Comparison of ENCODE assay signal across 16 mouse cellular contexts in genomic region chr11:41259915-41260619, GRCm38 (mm10).
DNase-seq lines count a peak whose midpoint lies in the region; ATAC-seq lines count a peak whose summit lies in the region.
"Had no signal": no experiment of that assay in that cellular context is flagged by ENCODE, and none has a peak within 500 bp of the region (broad histone marks: within the 10 kb centered on the region; RNA-seq: fewer than 3 reads in every experiment).

No protein-coding gene starts in this region.

- peaks cover 9% of the 10 kb centered on the region for H3K4me1 ChIP-seq in forebrain, embryonic 15.5 days
- no peaks in the 10 kb centered on the region for H3K4me1 ChIP-seq in forebrain, embryonic 10.5 days
- peaks cover 8% of the 10 kb centered on the region; the same call in 1 of the 2 replicates for H3K4me1 ChIP-seq in forebrain, embryonic 16.5 days (replicated peaks; ENCODE audit: control insufficient read depth, insufficient read depth, low read length)
- H3K4me1 ChIP-seq in limb, embryonic 11.5 days (ENCODE audit: control insufficient read depth, insufficient read depth, low read length), result no peaks in the 10 kb centered on the region
- H3K4me1 ChIP-seq: liver, embryonic 13.5 days; stomach, embryonic 15.5 days had no signal

- 43% methylated on average over 18 of the region's 18 CpGs for WGBS in forebrain, embryonic 15.5 days
- WGBS in forebrain, embryonic 10.5 days, result 89% methylated on average over 18 of the region's 18 CpGs
- WGBS in forebrain, embryonic 16.5 days, result 38% methylated on average over 18 of the region's 18 CpGs
- 32% methylated on average over 18 of the region's 18 CpGs for WGBS in limb, embryonic 11.5 days

- intact Hi-C loops in gastrocnemius, postnatal 14 days (cut with DNase I; ENCODE audit: low total_unique reads), result no loop called here

- H3K4me3 ChIP-seq in forebrain, embryonic 15.5 days, result no peak overlapping the region
- no peak overlapping the region for H3K4me3 ChIP-seq in forebrain, embryonic 10.5 days
- H3K4me3 ChIP-seq in forebrain, embryonic 16.5 days (replicated peaks; ENCODE audit: low read length), result peak overlapping the region; percentile 12
- H3K4me3 ChIP-seq in limb, embryonic 11.5 days (ENCODE audit: low read depth, low read length), result no peak overlapping the region
- H3K4me3 ChIP-seq: liver, embryonic 13.5 days; stomach, embryonic 15.5 days had no signal

- 0 out of 2 replicates have a peak, but pooled peaks have one; percentile 38 for ATAC-seq in forebrain, embryonic 15.5 days (replicated peaks)
- no peak for ATAC-seq in forebrain, embryonic 16.5 days
- ATAC-seq in limb, embryonic 11.5 days (ENCODE audit: insufficient number of reproducible peaks, low FRiP score, low TSS enrichment, low read depth), result no peak

- no peak overlapping the region for H3K9ac ChIP-seq in forebrain, embryonic 15.5 days (replicated peaks)
- H3K9ac ChIP-seq in forebrain, embryonic 16.5 days (replicated peaks; ENCODE audit: low read depth, low read length), result no peak overlapping the region
- no peak overlapping the region for H3K9ac ChIP-seq in limb, embryonic 11.5 days (ENCODE audit: low read length)
- H3K9ac ChIP-seq: liver, embryonic 13.5 days; stomach, embryonic 15.5 days had no signal

- no peaks in the 10 kb centered on the region for H3K9me3 ChIP-seq in forebrain, embryonic 15.5 days
- no peaks in the 10 kb centered on the region for H3K9me3 ChIP-seq in forebrain, embryonic 10.5 days
- H3K9me3 ChIP-seq in forebrain, embryonic 16.5 days (ENCODE audit: control insufficient read depth, low read length), result no peaks in the 10 kb centered on the region
- no peaks in the 10 kb centered on the region for H3K9me3 ChIP-seq in limb, embryonic 11.5 days (ENCODE audit: control insufficient read depth, low read length)
- H3K9me3 ChIP-seq: liver, embryonic 13.5 days; stomach, embryonic 15.5 days had no signal

- H3K27me3 ChIP-seq in forebrain, embryonic 15.5 days, result no peaks in the 10 kb centered on the region
- H3K27me3 ChIP-seq in forebrain, embryonic 10.5 days (ENCODE audit: poor library complexity, severe bottlenecking), result no peaks in the 10 kb centered on the region
- no peaks in the 10 kb centered on the region for H3K27me3 ChIP-seq in forebrain, embryonic 16.5 days (replicated peaks; ENCODE audit: control insufficient read depth, insufficient read depth, low read length)
- no peaks in the 10 kb centered on the region for H3K27me3 ChIP-seq in limb, embryonic 11.5 days (ENCODE audit: control insufficient read depth, insufficient read depth, low read length)
- H3K27me3 ChIP-seq: liver, embryonic 13.5 days; stomach, embryonic 15.5 days had no signal

- no peak overlapping the region for H3K27ac ChIP-seq in forebrain, embryonic 15.5 days (replicated peaks)
- H3K27ac ChIP-seq in forebrain, embryonic 10.5 days, result no peak overlapping the region
- H3K27ac ChIP-seq in forebrain, embryonic 16.5 days (ENCODE audit: low read length), result no peak overlapping the region
- no peak overlapping the region for H3K27ac ChIP-seq in limb, embryonic 11.5 days (replicated peaks; ENCODE audit: low read depth, low read length)
- H3K27ac ChIP-seq: liver, embryonic 13.5 days; stomach, embryonic 15.5 days had no signal

- H3K4me2 ChIP-seq in forebrain, embryonic 15.5 days (replicated peaks), result peak overlapping the region; percentile 33
- H3K4me2 ChIP-seq in forebrain, embryonic 16.5 days (ENCODE audit: low read length), result peak overlapping the region; percentile 45
- no peak overlapping the region; the same call in 1 of the 2 replicates for H3K4me2 ChIP-seq in limb, embryonic 11.5 days (ENCODE audit: low read depth, severe bottlenecking)
- H3K4me2 ChIP-seq: heart, embryonic 11.5 days; liver, embryonic 13.5 days; stomach, embryonic 15.5 days had no signal

- no peak for DNase-seq in forebrain, embryonic 10.5 days (ENCODE audit: extremely low spot score, low spot score)
- DNase-seq in layer of hippocampus, adult 18-20 months (ENCODE audit: low spot score in 2 of 2), result peak; percentile 0 to 17
- DNase-seq in layer of hippocampus, postnatal 25 days (ENCODE audit: extremely low spot score in 1 of 2, low spot score in 1 of 2), result no peak
- DNase-seq in limb, embryonic 11.5 days (ENCODE audit: low spot score), result peak; percentile 27
- no peak for DNase-seq in spleen, adult 12 weeks (ENCODE audit: low spot score)
- no peak for DNase-seq in gastrocnemius, postnatal 14 days
- DNase-seq: adrenal gland, postnatal 25 days; heart, postnatal 4 days; kidney, postnatal 4 days; liver, embryonic 13.5 days; lung, postnatal 14 days; midbrain, embryonic 14.5 days had no signal

- no peaks in the 10 kb centered on the region for H3K36me3 ChIP-seq in forebrain, embryonic 15.5 days
- H3K36me3 ChIP-seq in forebrain, embryonic 10.5 days (replicated peaks), result no peaks in the 10 kb centered on the region
- H3K36me3 ChIP-seq in forebrain, embryonic 16.5 days (ENCODE audit: control insufficient read depth, insufficient read depth), result no peaks in the 10 kb centered on the region
- no peaks in the 10 kb centered on the region for H3K36me3 ChIP-seq in limb, embryonic 11.5 days (ENCODE audit: control insufficient read depth, insufficient read depth, low read length)
- H3K36me3 ChIP-seq: liver, embryonic 13.5 days; stomach, embryonic 15.5 days had no signal

Comparison
In these comparisons a context has a peak if more than half of its experiments do, and no peak if none do; other contexts are left out.
1. DNase-seq: peak in layer of hippocampus, adult 18-20 months (2 of 2) and limb, embryonic 11.5 days (single experiment); none in forebrain, embryonic 10.5 days (single experiment), layer of hippocampus, postnatal 25 days (0 of 2), spleen, adult 12 weeks (single experiment) and gastrocnemius, postnatal 14 days (single experiment).